Mouse (Mus musculus) left cerebral cortex, adult 9 months (tissue): Measurements from ENCODE around the gene Parp9.
"Not testable (repeated sequence)": the region's sequence is repeated elsewhere in the genome, so short reads cannot be mapped to it uniquely, and the experiment has no call there.

ENCODE experiments used
- DNase-seq, 2 experiments: peaks; one replicate each; pipeline ENCODE4 v3.0.0; 2022; ENCODE audit warnings: low spot score in 2 of 2

Gene Parp9

DNA sequence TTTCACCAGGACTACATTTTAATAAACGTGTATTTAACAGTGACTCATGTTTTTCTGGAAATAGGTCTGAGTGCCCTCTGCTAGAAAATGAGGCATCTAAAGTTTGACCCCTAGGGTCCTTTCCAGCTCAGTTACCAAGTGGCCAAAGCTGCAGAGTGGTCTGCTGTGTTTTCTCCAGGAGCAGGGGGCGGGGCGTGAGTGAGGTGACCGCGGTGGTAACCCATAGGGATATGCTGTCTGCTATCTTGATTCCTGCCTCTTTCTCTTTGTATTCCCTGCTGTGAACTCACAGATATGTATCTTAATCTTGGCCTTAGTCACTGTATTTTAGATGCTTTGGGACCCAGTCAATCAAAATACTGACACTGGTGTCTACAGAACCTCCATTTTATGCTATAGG, 13.9 kb upstream of the Parp9 start:
- DNase-seq: no peak

DNA sequence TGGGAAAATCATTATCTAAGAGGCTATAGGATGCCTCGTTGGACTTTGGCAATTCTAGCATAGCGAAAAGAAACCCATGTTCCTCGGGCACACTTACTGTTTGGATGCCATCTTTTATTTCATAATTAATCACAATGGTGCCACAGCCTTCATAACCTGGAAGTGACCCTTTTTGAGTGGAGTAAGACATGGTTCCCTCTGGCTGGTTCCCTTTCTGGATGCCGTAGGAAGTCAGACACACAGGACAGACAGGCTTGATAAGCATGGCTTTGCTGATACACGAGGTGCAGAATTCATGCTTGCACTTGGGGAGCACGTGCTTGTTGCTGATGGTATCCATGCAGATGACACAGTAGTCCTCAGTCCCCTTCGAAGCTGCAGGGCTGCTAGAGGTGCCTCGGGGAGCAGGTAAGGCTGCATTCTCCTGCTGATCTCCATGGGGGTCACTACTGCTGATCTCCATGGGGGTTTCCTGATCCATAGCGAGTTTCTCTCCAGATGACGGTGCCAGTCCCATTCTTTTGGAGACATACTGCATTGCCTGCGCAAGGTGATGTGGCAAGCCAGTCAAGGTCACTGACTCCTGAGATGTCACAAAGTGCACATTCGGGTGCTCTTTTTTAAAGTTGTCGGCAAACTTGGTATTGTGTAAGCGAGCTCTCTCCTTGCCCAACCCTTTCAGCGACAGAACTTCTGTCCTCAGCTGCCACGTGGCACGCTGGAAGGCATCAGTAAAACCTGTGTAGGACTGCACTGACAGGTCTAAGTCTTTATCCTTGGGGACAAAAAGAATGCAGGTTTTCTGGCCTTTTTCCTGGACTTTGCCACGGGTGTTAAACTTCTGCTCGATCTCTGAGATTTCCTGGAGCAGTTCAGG, 5.9 kb upstream of the Parp9 start:
- DNase-seq: no peak

DNA sequence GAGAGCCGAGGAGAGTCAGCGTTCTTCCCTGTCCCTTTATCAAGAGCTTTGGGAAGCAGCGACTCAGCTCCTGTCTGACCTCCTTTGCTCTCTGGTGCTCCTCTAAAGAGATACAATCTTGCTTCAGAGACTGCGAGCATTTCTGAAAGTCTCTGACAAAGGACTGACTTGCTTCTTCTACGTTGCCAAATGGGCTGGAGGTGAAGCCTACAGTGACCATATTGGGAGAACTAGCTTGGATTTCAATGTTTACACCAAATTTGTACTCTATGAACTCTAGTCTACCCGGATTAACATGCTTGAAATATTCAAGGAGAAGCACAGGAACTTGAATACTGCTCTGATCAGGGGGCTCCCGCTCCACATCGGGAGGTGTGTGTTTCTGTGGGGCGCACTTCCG, 5.1 kb upstream of the Parp9 start:
- DNase-seq: no peak

DNA sequence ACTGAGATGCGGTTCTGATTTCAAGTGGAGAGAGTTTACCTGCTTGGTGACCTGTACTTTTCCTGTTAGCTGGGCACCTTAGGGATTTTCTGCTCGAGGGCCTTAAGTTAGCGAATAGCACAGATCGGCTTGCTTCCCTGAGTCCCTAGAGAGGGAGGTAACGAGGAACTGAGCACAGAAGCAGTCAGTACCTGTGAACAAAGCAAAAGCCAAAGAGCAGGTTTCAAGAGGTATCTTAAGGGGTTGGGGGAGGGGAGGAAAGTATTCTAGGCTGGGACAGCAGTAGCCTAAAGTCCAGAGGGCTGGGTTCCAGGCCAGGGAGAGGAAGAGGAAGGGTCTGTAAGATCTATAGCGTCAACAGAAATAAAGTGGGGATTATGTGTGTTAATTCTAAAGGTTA, 991 bp downstream of the Parp9 start:
- no peak for DNase-seq

DNA sequence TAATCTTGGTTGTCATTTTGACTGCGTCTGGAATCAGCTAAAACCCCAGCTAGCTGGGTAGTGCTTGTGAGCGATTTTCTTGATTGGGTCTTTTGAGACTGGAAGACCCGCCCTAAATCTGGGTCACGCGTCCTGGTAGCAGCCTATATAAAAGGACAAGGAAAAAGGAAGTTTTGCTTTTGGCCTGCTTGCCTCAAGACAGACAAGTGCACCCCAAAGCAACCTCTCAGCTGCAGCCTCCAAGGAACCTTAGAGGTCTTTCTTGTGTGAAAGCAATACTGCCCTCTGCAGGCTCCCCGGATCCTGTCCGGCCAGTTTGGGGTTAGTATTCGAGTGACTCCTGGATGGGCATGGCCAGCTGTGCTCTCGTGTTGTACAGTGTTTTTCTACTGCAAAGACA, 1.4 kb downstream of the Parp9 start:
- DNase-seq: peak; percentile 47 to 83

DNA sequence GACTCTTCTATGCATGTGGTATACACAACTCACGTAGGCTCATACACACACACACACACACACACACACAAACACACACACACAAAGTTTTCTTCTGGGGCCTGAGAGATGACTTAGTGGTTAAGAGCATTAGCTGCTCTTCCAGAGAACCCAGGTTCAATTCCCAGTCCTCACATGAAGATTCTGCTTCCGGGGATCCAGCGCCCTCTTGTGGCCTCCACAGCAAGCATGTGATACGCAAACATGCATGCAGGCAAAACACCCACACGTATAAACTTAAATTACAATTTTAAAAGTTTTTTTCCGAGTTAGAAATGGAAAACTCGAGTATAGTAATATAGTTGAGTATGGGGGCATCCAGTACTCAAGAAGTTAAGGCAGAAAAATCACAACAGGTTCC, 3.1 kb downstream of the Parp9 start:
- no peak for DNase-seq

DNA sequence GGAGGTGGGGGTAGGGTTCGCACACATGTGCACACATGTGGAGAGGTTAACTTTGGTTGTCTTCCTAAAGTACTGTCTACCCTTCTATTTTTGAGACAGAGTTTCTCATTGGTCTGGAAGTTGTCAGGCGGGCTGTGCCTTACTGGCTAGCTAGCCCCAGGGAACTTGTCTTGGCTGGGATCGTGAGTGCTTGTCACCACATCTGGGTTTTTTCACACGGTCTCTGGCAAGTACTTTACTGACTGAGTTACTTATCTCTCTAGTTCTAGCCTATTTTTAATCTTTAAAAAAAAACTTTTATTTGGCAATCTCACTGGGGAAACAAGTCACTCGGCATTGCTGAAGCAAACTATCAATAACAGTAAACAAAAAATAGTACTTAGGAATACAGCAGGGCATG, 11.0 kb downstream of the Parp9 start:
- DNase-seq: no peak

DNA sequence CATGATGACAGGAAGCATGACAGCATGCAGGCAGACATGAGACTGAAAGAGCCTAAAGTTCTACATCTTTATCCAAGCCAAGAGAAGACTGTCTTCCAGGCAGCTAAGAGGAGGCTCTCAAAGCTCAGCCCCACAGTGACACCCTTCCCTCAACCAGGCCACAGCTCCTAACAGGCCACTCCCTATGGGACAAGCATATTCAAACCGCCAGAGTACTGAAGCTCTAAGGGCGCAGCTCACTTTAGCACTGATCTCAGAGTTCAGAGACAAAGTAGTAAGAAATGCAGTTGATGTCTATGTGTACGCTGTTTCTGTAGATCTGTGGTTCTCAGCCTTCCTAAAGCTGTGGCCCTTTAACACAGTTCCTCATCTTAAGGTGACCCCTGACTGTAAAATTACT, 12.9 kb downstream of the Parp9 start:
- no peak for DNase-seq

DNA sequence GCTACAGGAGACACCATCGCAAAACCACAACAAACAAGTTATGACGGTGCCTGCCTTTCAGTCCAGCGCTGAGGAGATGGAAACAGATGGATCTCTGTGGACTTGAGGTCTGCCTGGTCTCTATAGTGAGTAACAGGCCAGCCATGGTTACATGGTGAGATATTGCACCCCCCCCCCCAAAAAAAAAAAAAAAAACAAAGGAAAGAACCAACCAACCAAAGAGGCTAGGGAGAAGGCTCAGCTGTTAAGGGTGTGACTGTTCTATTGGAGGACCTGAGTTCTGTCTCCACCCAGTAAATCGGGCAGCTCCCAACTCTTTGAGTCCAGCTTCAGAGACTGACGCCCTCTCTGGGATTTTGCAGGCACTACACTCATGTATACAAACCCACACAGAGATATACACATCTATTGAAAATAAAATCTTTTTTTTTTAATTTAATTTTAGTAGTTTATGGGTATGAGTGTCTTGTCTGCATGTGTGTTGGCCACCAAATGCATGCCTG, 14.4 kb downstream of the Parp9 start:
- DNase-seq: no peak

DNA sequence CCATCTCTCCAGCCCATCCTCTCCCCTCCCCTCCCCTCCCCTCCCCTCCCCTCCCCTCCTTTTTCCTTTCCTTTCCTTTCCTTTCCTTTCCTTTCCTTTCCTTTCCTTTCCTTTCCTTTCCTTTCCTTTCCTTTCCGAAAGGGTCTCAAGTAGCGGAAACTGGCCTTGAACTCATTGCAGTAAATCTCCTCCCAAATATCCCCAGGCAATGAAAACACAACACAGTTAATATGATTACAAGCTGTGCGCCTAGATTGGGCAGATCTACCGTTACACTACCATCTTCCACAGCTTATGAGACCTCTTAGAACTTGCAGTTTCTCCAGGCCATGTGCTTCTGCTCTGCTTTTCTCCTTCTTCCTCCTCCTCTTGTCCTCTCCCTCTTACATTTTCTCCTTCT, 27.7 kb downstream of the Parp9 start:
- DNase-seq: not testable (repeated sequence)

DNA sequence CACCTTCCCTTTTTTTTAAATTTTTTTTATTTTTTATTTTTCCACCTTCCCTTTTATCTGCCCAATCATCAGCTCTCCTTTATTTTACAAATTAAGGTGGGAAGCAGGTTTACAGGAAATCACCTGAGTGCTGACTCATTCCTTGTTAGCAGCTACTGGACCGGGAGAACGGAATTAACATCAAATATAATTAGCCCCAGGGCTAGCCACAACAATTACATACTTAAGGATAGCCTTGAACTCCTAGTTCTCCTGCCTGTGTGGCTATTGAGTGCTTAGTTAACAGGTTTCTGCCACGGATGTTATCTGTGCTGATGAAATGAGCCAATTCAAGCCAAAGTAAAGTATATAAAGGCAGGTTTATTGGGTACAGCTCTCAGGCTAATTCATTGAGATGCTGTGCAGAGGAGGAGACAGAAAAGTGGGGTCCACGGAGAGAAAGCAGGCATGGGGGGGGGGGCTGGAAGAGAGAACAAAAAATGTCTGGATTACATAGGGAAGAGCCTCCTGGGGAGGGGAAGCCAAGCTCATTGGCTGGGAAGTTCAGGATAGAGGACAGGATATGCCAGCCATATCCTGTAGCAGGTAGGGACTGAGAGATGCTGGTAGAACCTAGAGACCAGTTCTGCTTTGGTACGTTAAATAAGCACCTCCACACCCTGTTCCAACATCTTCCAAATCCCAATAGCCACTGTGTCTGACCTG, 28.3 kb downstream of the Parp9 start:
- no peak for DNase-seq

DNA sequence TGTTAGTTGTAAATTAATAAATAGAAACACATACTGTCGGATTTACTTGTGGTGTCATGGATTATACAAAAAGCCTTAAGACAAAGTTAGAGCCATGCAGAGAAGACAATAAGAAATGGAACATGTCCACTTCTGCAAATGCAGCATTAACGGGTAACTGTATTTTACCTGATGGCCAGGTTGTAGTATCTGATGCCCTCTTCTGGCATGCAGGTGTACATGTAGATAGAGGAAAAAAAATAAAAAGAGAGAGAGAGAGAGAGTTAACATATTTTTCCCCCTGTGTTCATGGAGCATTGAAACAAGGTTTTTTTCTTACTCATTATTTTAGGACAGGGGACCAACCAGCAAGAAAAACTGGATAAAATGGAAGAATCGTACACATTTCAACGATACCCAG, 29.0 kb downstream of the Parp9 start:
- no peak for DNase-seq

DNA sequence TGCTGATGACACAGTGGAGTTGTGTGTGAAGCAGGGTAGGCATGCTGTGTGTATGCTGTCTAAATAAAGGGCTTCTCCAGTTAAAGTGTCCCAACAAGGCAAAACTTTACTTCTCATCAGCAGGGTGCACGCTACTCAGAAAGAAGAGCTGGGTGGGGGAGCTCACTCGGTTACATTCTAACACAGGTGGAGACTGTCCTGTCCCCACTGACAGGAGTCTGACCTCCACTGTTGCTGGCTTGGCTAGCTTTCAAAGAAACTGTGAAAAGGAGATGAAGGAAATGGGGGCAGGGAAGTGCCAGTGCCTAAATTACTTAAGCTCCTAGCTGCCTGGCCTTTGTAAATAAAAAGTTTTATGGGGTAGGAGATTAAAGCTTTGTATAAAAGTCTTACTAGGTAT, 29.9 kb downstream of the Parp9 start:
- DNase-seq: no peak

DNA sequence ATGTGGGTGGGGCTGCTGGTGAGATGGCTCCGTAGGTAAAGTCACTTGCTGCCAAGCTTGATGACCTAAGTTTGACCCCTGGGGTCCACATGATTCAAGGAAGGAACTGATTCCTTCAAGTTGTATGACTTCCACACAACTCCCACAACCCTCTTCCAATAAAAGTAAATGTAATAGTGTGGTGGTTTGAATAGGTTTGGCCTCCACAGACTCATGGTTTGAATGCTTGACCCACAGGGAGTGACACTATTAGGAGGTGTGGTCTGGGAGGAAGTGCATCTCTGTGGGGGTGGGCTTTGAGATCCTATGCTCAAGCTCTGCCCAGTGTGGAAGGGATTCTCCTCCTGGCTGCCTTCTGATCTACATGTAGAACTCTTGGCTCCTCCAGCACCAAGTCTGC, 35.8 kb downstream of the Parp9 start:
- DNase-seq: no peak

DNA sequence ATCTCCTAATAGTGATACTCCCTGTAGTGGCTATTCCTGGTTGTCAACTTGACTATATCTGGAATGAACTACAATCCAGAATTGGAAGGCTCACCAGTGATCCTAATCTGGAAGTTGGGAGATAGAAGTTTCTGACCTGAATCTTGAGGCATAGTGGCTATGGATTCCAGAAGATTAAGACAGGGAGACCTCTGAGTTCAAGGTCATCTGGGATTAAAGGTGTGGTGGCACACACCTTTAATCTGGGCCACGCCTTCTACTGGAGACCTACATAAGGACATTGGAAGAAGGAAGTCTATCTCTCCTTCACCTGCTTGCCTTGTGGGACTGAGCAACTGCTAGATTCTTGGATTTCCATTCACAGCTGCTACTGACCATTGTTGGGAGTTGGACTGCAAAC, 40.2 kb downstream of the Parp9 start, which contains the start of gene Kpna1:
Kpna1 (plus strand) TSS at position 301 of the 400 bp plus-strand sequence.
- DNase-seq: not testable (repeated sequence)

DNA sequence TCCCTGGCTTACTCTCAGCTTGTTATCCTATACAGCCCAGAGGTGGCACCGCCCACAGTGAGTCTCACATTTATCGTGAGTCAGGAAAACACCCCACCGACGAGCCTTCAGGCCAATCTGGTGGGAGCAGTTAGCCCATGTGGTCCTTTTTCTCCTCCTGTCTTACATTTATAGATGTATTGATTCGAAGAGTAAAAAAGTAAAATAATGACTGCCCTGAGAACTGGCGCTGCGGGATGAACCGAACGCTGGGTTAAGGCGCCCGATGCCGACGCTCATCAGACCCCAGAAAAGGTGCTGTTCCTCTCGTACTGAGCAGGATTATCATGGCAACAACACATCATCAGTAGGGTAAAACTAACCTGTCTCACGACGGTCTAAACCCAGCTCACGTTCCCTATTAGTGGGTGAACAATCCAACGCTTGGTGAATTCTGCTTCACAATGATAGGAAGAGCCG, 43.1 kb downstream of the Parp9 start:
- DNase-seq: peak; percentile 94 to 100

DNA sequence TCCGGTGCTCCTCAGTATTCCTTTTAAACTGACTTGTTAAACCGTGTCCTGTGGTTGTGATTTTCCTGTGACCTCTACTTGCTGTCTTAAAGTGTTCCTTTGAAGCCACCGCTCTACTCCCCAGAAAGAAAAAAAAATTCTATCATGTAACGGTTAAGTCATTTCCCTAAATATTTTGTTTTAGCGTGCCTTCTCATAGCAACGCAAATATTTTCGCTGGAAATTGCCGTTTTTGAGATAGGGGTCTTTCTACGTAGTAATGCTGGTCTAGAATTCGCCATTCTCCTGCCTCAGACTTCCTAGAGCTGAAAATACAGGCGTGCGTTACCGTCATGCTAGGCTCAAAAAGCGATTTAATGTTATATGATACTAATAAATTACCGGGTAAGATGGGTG, 44.2 kb downstream of the Parp9 start:
- no peak for DNase-seq

DNA sequence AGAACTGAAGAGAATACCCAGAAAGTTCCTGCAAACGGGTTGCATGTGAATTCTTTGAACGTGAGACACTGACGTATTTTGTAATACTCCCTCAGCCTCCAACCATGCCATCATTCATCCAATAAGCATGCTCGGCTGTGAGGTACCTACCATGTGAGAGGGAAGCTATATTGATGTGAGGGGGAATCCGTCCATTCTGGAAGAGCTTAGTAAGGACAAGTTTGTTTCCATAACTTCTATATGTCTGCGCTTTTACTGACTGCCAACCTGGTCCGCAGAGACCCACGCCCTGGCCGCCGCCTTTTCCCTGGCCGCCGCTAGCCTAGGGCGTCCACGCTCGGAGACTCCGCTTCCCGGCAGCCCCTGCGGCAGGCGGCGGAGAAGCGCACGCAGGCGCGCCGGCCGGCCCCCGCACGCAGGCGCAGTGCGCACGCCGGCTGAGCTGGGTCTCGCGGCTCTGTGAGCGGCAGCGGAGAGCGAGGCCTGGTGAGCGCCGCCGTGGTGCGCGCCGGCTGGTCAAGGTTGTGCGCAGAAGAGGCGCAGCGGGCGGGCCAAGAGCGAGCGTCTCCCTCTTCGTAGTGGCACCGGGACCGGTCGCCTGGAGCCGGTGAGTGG, 44.7 kb downstream of the Parp9 start:
- peak; percentile 68 to 87 for DNase-seq

DNA sequence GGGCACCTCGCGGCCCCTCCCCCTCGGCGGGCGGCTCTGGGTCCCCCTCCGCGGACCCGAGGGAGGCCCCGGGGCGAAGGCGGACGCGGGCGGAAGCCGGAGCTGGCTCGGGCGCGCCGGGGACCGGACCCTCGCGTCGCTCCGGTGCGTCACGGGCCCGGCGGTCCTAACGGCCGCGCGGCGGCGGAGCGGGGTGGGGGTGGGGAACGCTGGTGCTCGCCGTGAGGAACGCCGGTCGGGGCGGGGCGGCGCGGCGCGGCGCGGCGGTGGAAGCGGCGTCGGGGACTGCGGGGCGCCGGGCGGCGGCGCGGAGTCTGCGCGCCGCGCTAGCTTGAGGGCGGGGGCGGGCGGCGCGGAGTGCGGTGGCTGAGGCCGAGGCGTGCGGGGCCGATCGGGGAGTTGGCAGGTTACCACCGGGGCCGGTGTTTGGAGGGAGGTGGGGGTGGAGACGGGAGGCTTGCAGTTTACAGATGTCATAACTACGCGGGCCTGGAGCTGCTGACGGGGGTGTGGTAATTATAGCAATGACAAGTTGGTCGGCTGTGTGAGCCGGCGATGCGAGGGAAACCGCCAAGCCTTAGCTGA, 45.3 kb downstream of the Parp9 start:
- DNase-seq: peak; percentile 42 to 74

DNA sequence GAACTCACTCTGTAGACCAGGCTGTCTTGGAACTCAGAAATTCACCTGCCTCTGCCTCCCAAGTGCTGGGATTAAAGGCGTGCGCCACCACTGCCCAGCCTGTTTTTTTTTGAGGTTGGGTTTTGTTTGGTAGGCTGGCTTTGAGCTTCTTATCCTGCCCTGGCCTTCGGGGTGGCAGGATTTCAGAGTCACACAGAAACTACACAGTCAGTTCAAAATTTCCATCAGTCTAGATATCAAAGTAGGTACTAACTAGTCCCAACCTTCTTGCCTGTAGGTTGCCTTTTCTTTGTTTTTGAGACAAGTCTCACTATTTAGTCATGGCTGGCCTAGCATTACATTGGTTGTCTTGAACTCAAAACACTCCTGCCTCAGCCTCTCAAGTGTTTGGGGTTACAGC, 46.2 kb downstream of the Parp9 start:
- DNase-seq: no peak

DNA sequence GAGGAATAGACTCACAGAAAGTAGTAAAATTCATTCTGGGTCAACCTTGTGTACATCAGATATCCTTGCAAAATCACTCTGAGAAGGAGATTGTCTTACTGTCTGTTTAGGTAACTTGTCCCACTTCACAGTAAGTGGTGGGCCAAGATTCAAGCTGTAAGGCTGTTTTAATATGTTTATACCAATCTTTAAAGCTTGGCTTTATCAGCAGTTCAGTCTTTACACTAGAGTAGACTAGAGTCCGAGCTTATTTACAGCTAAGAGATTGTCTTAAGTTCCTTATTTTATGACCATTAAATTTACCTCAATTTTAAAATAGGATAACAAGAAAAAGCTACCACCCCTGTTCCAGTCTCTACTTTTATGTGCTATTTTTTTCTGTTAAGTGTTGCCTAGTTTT, 49.7 kb downstream of the Parp9 start:
- no peak for DNase-seq

DNA sequence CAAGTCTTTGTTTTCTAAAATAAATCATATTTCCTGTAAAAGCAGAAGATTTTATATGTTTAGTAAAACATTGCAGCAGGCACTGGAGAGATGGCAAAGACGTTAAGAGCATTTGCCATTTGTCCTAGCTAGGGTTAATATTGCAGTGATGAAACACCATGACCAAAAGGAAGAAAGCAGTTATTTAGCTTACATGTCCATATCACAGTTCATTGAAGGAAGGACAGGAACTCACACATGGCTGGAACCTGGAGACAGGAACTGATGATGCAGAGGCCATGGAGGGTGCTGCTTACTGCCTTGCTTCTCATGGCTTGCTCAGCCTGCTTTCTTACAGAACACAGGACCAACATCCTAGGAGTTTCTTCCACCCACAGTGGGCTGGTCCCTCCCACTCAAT, 54.1 kb downstream of the Parp9 start:
- no peak for DNase-seq
